Mouse (Mus musculus) C2C12 (cell line): ENCODE measurements around the gene Rcl1. TPM values are rescaled to one million over a fixed set of nuclear protein-coding genes. Genes with fewer than 3 reads are reported as not detected.

Source experiments
- H3K27me3 ChIP-seq: one replicate; pipeline ENCODE4 v1.6.1; 2011; ENCODE audit not compliant: control insufficient read depth, insufficient read depth, insufficient read length
- H3K36me3 ChIP-seq: one replicate; pipeline ENCODE4 v1.6.1; 2011; ENCODE audit not compliant: control insufficient read depth, insufficient read depth
- H3K4me3 ChIP-seq: one replicate; pipeline ENCODE4 v1.5.1; 2011; ENCODE audit warnings: mild to moderate bottlenecking, control low read depth; ENCODE audit not compliant: poor library complexity, insufficient read depth, severe bottlenecking
- H3K79me2 ChIP-seq: one replicate; pipeline ENCODE4 v1.6.1; 2011; ENCODE audit not compliant: control insufficient read depth, insufficient read depth
- H3K79me3 ChIP-seq: one replicate; pipeline ENCODE4 v1.6.1; 2011; ENCODE audit warnings: low read depth, control low read depth
- H3ac ChIP-seq: one replicate; pipeline ENCODE3; 2011; ENCODE audit warnings: low read depth; ENCODE audit not compliant: control insufficient read depth, insufficient read length
- CEBPB ChIP-seq: IDR thresholded peaks from one replicate; pipeline ENCODE4 v1.6.1; 2011; ENCODE audit warnings: low read depth, mild to moderate bottlenecking, control low read depth, moderate library complexity
- CTCF ChIP-seq: IDR thresholded peaks from one replicate; pipeline ENCODE4 v1.5.1; 2011; ENCODE audit not compliant: control insufficient read depth, insufficient read depth, insufficient read length
- FOSL1 ChIP-seq: IDR thresholded peaks from one replicate; pipeline ENCODE4 v1.8.0; 2011; ENCODE audit warnings: mild to moderate bottlenecking, low read length; ENCODE audit not compliant: poor library complexity, insufficient read depth, severe bottlenecking
- MAX ChIP-seq: IDR thresholded peaks from one replicate; pipeline ENCODE4 v1.6.1; 2011; ENCODE audit warnings: mild to moderate bottlenecking, control low read depth
- MYOD1 ChIP-seq: IDR thresholded peaks from one replicate; pipeline ENCODE4 v1.6.1; 2011; ENCODE audit warnings: low read depth; ENCODE audit not compliant: control insufficient read depth, insufficient read length
- MYOG ChIP-seq: IDR thresholded peaks from one replicate; pipeline ENCODE4 v1.6.1; 2011; ENCODE audit not compliant: control insufficient read depth, insufficient read length; ENCODE audit errors: extremely low read depth
- USF1 ChIP-seq: IDR thresholded peaks from one replicate; pipeline ENCODE4 v1.6.1; 2011; ENCODE audit warnings: low read depth, mild to moderate bottlenecking, control low read depth, moderate library complexity
- polyA plus RNA-seq: library from polyadenylated mRNA; unstranded; fragments of >200 nt; fragmentation: generic; extraction: Trizol; gene quantifications from one replicate; pipeline ENCODE4 v1.2.1, GENCODE M21; 2012; ENCODE audit warnings: missing spikeins

Gene Rcl1
- polyA plus RNA-seq, 1 experiment, result 45.4 TPM

GRCm38 (mm10) chr19:29128217-29128616 is 27.0 kb downstream of the Rcl1 start:
- no peaks in the 10 kb centered on the region for H3K79me2 ChIP-seq
- no peak overlapping the region for H3ac ChIP-seq
- no peaks in the 10 kb centered on the region for H3K27me3 ChIP-seq
- H3K79me3 ChIP-seq, result no peaks in the 10 kb centered on the region
- H3K36me3 ChIP-seq, result peaks cover 59% of the 10 kb centered on the region
- H3K4me3 ChIP-seq, result no peak overlapping the region
- TF ChIP-seq CTCF (no peak), FOSL1 (no peak), MAX (no peak), MYOG (no peak), CEBPB (no peak), MYOD1 (no peak), USF1 (no peak)

- no peaks in the 10 kb centered on the region for H3K79me3 ChIP-seq
- no peaks in the 10 kb centered on the region for H3K27me3 ChIP-seq
- H3K36me3 ChIP-seq, result peaks cover 53% of the 10 kb centered on the region
- TF ChIP-seq MYOG (no peak), MAX (no peak), CTCF (no peak), USF1 (no peak), MYOD1 (no peak), FOSL1 (no peak), CEBPB (no peak)
- H3K4me3 ChIP-seq, result no peak overlapping the region
- no peak overlapping the region for H3ac ChIP-seq
- no peaks in the 10 kb centered on the region for H3K79me2 ChIP-seq
Observed at GRCm38 (mm10) chr19:29129551-29129950, 28.4 kb downstream of the Rcl1 start.

- Histone ChIP-seq H3K27me3 (no peaks in the 10 kb centered on the region), H3ac (no peak overlapping the region), H3K4me3 (no peak overlapping the region), H3K79me3 (no peaks in the 10 kb centered on the region), H3K36me3 (peaks cover 64% of the 10 kb centered on the region), H3K79me2 (no peaks in the 10 kb centered on the region)
- TF ChIP-seq CEBPB (no peak), CTCF (no peak), USF1 (no peak), MAX (no peak), MYOG (no peak), MYOD1 (no peak), FOSL1 (no peak)
Observed at GRCm38 (mm10) chr19:29131171-29131570, 30.0 kb downstream of the Rcl1 start.

GRCm38 (mm10) chr19:29134293-29134692 is 33.1 kb downstream of the Rcl1 start:
- H3K4me3 ChIP-seq, result no peak overlapping the region
- H3K27me3 ChIP-seq, result no peaks in the 10 kb centered on the region
- H3ac ChIP-seq, result no peak overlapping the region
- H3K36me3 ChIP-seq, result peaks cover 72% of the 10 kb centered on the region
- no peaks in the 10 kb centered on the region for H3K79me2 ChIP-seq
- no peaks in the 10 kb centered on the region for H3K79me3 ChIP-seq
- TF ChIP-seq USF1 (no peak), FOSL1 (no peak), MYOD1 (no peak), CEBPB (no peak), MAX (no peak), MYOG (no peak), CTCF (no peak)

- TF ChIP-seq MAX (no peak), USF1 (no peak), CEBPB (no peak), CTCF (no peak), MYOG (no peak), MYOD1 (no peak)
- Histone ChIP-seq H3K36me3 (peaks cover 64% of the 10 kb centered on the region), H3K4me3 (no peak overlapping the region), H3K79me3 (no peaks in the 10 kb centered on the region), H3ac (no peak overlapping the region), H3K79me2 (no peaks in the 10 kb centered on the region), H3K27me3 (no peaks in the 10 kb centered on the region)
Observed at GRCm38 (mm10) chr19:29135172-29135736, 34.1 kb downstream of the Rcl1 start.

GRCm38 (mm10) chr19:29138546-29139270 is 37.5 kb downstream of the Rcl1 start:
- Histone ChIP-seq H3K36me3 (peaks cover 63% of the 10 kb centered on the region), H3ac (no peak overlapping the region), H3K79me2 (no peaks in the 10 kb centered on the region), H3K4me3 (no peak overlapping the region), H3K79me3 (no peaks in the 10 kb centered on the region), H3K27me3 (no peaks in the 10 kb centered on the region)
- TF ChIP-seq MYOG (no peak), MAX (no peak), FOSL1 (no peak), MYOD1 (no peak), USF1 (no peak), CEBPB (no peak), CTCF (no peak)
